Mouse (Mus musculus): ENCODE results near the gene Zswim8. TPM values are rescaled to one million over a fixed set of nuclear protein-coding genes. Genes with fewer than 3 reads are reported as not detected.

Zswim8 gene
- 21.2 and 23.5 TPM in 2 replicates for polyA plus RNA-seq (2015; fragmentation: Nextera tagmentation; extraction: Ambion mirVana)

GRCm38 (mm10) chr14:20707201-20708190 lies at the start of gene Zswim8:
TSS of gene Zswim8 (plus strand) at chr14:20707552.
- H3K4me1 ChIP-seq (replicated peaks), result peaks cover 6% of the 10 kb centered on the region
- peak; percentile 94 for ATAC-seq
- H3K9me3 ChIP-seq, result no peaks in the 10 kb centered on the region
- H3K27me3 ChIP-seq (replicated peaks), result no peaks in the 10 kb centered on the region
- peak within 1 kb of the TSS; percentile 82 for H3K4me3 ChIP-seq (replicated peaks)
- H3K36me3 ChIP-seq, result peaks cover 9% of the 10 kb centered on the region
- H3K4me2 ChIP-seq (replicated peaks), result peak within 1 kb of the TSS; percentile 56
- under 1% methylated on average over 80 of the region's 80 CpGs for WGBS
- peak within 1 kb of the TSS; percentile 84 for H3K9ac ChIP-seq
- peak within 1 kb of the TSS; percentile 81 for H3K27ac ChIP-seq

DNA sequence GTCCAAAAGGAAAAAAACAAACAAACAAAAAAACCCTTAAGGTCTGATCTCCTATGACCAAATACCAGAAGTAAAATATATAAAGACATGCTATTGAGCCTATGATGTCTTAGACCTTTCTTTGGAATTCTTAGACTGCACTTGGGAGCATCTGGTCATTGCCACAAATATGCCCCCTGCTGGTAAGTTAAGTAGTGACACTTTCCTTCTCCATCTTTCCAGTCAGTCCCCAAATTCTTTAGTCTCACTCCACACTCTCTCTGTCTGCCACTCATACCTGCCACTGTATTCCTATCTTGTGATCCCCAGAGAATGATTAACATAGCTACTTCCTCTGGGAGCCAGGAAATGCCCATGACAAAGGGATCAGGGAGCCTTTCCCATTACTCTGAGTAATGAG lies 49.0 kb upstream of the Zswim8 start:
- H3K4me1 ChIP-seq (replicated peaks), result peaks cover 17% of the 10 kb centered on the region; the same call in 1 of the 2 replicates
- no peak overlapping the region for H3K27ac ChIP-seq
- no peaks in the 10 kb centered on the region for H3K9me3 ChIP-seq
- H3K9ac ChIP-seq, result no peak overlapping the region
- H3K36me3 ChIP-seq, result no peaks in the 10 kb centered on the region
- ATAC-seq, result no peak
- no peak overlapping the region for H3K4me3 ChIP-seq (replicated peaks)
- H3K4me2 ChIP-seq (replicated peaks), result no peak overlapping the region
- H3K27me3 ChIP-seq (replicated peaks), result 0 out of 2 replicates have a peak, but pooled peaks cover 2% of the 10 kb centered on the region

DNA sequence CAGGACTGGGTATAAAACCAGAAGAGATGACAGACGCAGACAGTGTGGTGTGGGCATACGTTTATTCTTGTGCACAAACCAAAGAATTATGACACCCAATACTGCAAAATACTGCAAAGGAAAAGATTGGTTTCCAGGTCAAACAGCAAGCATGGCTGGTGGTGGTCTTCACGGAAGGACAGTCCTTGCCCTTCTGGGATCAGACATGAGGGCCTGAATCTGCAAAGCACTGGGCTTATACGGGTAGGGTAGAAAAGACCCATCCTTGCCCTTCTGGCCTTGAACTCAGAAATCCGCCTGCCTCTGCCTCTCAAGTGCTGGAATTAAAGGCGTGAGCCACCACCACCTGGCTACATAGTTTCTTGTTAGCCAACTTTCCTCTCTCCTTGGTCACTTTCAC lies 48.5 kb upstream of the Zswim8 start:
- no peak overlapping the region for H3K27ac ChIP-seq
- 86% methylated on average over 6 of the region's 6 CpGs for WGBS
- ATAC-seq, result no peak

DNA sequence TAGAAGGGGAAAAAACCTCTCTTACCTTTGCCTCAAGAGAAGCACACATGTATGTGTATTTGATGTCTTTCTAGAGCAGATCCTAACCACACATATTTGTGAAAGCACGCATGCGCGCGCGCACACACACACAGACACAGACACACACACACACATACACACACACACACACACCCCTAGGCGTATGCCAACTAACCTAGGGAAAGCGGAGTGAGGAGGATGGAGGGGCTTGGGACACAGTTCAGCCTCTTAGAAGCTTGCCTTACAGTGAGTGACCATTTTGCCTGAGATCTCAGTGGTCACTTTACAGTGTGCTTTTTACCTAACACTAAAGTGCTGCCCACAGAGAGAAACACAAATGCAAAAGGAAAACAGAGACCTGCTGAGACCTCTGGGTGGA lies 47.7 kb upstream of the Zswim8 start:
- H3K9ac ChIP-seq, result no peak overlapping the region
- ATAC-seq, result no peak
- no peak overlapping the region for H3K4me3 ChIP-seq (replicated peaks)
- H3K4me2 ChIP-seq (replicated peaks), result no peak overlapping the region
- H3K9me3 ChIP-seq, result no peaks in the 10 kb centered on the region
- WGBS, result 95% methylated on average over 7 of the region's 7 CpGs
- no peaks in the 10 kb centered on the region for H3K36me3 ChIP-seq
- peaks cover 17% of the 10 kb centered on the region; the same call in 1 of the 2 replicates for H3K4me1 ChIP-seq (replicated peaks)
- no peak overlapping the region for H3K27ac ChIP-seq
- 0 out of 2 replicates have a peak, but pooled peaks cover 2% of the 10 kb centered on the region for H3K27me3 ChIP-seq (replicated peaks)

More for the DNA sequence above, 48.5 kb upstream of the Zswim8 start:
- no peak overlapping the region for H3K4me3 ChIP-seq (replicated peaks)
- 0 out of 2 replicates have a peak, but pooled peaks cover 2% of the 10 kb centered on the region for H3K27me3 ChIP-seq (replicated peaks)
- no peaks in the 10 kb centered on the region for H3K9me3 ChIP-seq
- peaks cover 17% of the 10 kb centered on the region; the same call in 1 of the 2 replicates for H3K4me1 ChIP-seq (replicated peaks)
- no peak overlapping the region for H3K9ac ChIP-seq
- no peaks in the 10 kb centered on the region for H3K36me3 ChIP-seq
- no peak overlapping the region for H3K4me2 ChIP-seq (replicated peaks)

GRCm38 (mm10) chr14:20660827-20661660 lies 46.3 kb upstream of the Zswim8 start:
- Histone ChIP-seq H3K9me3 (no peaks in the 10 kb centered on the region), H3K4me1 (replicated peaks) (peaks cover 17% of the 10 kb centered on the region; the same call in 1 of the 2 replicates), H3K27me3 (replicated peaks) (no peaks in the 10 kb centered on the region), H3K4me2 (replicated peaks) (peak overlapping the region; percentile 95), H3K36me3 (no peaks in the 10 kb centered on the region), H3K4me3 (replicated peaks) (peak overlapping the region; percentile 67), H3K9ac (peak overlapping the region; percentile 78), H3K27ac (peak overlapping the region; percentile 89)
- 2% methylated on average over 52 of the region's 52 CpGs for WGBS
- peak; percentile 95 for ATAC-seq

DNA sequence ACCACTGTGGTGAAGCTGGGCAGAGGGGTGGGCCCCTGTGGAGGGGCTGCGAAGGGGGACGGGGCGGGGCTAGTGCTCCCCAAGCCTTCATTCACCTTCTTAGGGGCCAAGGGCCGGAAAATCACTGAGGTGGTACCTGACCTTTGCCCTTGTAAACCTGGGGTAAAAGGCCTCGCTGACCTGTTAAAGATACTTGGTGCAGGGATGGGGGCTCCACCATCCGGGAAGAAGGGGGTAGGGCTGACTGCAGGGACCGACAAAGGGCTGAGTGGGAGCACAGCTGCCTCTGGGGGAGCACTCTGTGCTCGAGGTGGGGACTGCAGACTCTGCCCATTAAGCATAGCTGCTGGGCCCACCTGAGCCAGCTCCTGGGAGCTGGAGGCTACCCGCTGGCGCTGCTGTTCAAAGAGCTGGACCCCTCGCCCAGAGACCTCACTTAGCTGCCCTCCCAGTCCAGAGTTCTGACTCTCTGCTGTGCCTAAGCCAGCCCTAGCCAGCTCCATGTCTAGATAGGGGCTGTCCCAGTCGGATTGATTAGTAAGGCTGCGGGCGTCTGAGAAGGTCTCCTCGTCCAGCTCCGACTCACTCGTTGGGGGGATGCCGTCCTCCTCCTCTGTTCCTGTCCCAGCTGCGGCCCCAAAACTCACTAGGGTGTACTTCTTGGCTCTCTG lies 45.6 kb upstream of the Zswim8 start:
- Histone ChIP-seq H3K36me3 (no peaks in the 10 kb centered on the region), H3K4me2 (replicated peaks) (peak overlapping the region; percentile 95), H3K4me3 (replicated peaks) (peak overlapping the region; percentile 67), H3K27me3 (replicated peaks) (no peaks in the 10 kb centered on the region), H3K4me1 (replicated peaks) (peaks cover 17% of the 10 kb centered on the region; the same call in 1 of the 2 replicates), H3K27ac (peak overlapping the region; percentile 89), H3K9me3 (no peaks in the 10 kb centered on the region), H3K9ac (peak overlapping the region; percentile 78)
- peak; percentile 36 for ATAC-seq
- 16% methylated on average over 19 of the region's 19 CpGs for WGBS

- 96% methylated on average over 3 of the region's 3 CpGs for WGBS
- Histone ChIP-seq H3K27me3 (replicated peaks) (no peaks in the 10 kb centered on the region), H3K9ac (no peak overlapping the region), H3K4me3 (replicated peaks) (no peak overlapping the region), H3K4me1 (replicated peaks) (peaks cover 17% of the 10 kb centered on the region; the same call in 1 of the 2 replicates), H3K36me3 (no peaks in the 10 kb centered on the region), H3K9me3 (no peaks in the 10 kb centered on the region), H3K4me2 (replicated peaks) (peak overlapping the region; percentile 95; the same call in 1 of the 2 replicates), H3K27ac (no peak overlapping the region)
- no peak for ATAC-seq
Observed at GRCm38 (mm10) chr14:20662740-20663139, 44.6 kb upstream of the Zswim8 start.

DNA sequence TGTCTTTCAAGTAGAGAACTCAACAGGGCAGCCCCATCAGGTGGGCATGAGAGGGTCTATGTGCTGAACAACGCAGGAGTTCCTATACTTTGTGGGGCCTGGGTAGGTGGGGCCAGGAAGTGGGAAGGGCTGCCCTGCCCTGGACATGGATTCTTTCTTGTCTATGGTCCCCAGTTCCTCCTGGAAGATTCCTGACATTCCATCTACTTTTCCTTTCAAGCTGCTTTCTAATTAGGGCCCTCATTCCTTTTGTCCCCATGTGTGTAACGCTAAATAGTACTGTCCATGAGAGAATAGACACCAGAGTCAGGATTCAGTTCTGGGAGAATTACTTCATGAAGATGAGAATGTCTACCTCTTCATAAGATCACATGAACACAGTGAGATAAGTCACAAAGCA lies 43.8 kb upstream of the Zswim8 start:
- Histone ChIP-seq H3K27ac (no peak overlapping the region), H3K4me3 (replicated peaks) (no peak overlapping the region), H3K4me2 (replicated peaks) (no peak overlapping the region), H3K27me3 (replicated peaks) (no peaks in the 10 kb centered on the region), H3K9me3 (no peaks in the 10 kb centered on the region), H3K9ac (no peak overlapping the region), H3K4me1 (replicated peaks) (peaks cover 19% of the 10 kb centered on the region; the same call in 1 of the 2 replicates), H3K36me3 (no peaks in the 10 kb centered on the region)
- no peak for ATAC-seq
- 63% methylated on average over 2 of the region's 2 CpGs for WGBS

- no peaks in the 10 kb centered on the region for H3K9me3 ChIP-seq
- no peak overlapping the region for H3K4me3 ChIP-seq (replicated peaks)
- no peak overlapping the region for H3K27ac ChIP-seq
- 58% methylated on average over 3 of the region's 3 CpGs for WGBS
- H3K4me2 ChIP-seq (replicated peaks), result no peak overlapping the region
- peaks cover 19% of the 10 kb centered on the region; the same call in 1 of the 2 replicates for H3K4me1 ChIP-seq (replicated peaks)
- H3K36me3 ChIP-seq, result no peaks in the 10 kb centered on the region
- H3K27me3 ChIP-seq (replicated peaks), result no peaks in the 10 kb centered on the region
- H3K9ac ChIP-seq, result no peak overlapping the region
- no peak for ATAC-seq
Observed at GRCm38 (mm10) chr14:20664436-20664835, 42.9 kb upstream of the Zswim8 start.

DNA sequence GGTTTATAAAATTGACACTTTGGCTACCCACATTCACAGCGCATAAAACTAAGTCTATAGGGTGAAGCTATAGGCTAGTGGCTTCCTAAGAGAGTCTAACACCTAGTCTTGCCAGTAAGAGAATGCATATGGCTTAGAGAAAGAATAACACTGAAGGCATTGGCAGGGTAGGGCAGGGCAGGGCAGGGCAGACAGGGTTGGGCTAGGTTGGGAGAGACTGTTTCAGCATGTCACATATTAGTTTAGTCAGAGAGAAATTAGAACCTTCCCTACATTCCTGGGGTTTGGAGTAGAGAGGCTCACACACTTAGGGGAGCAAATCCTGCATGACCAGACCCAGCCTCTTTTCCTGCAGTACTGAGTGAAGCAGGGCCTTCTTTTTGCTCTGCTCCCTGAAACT lies 39.9 kb upstream of the Zswim8 start:
- Histone ChIP-seq H3K27ac (no peak overlapping the region), H3K36me3 (no peaks in the 10 kb centered on the region), H3K4me1 (replicated peaks) (peaks cover 3% of the 10 kb centered on the region; the same call in 1 of the 2 replicates), H3K9ac (no peak overlapping the region), H3K9me3 (no peaks in the 10 kb centered on the region), H3K4me2 (replicated peaks) (no peak overlapping the region), H3K4me3 (replicated peaks) (no peak overlapping the region), H3K27me3 (replicated peaks) (no peaks in the 10 kb centered on the region)
- WGBS, result 62% methylated on average over 1 of the region's 1 CpGs
- no peak for ATAC-seq

DNA sequence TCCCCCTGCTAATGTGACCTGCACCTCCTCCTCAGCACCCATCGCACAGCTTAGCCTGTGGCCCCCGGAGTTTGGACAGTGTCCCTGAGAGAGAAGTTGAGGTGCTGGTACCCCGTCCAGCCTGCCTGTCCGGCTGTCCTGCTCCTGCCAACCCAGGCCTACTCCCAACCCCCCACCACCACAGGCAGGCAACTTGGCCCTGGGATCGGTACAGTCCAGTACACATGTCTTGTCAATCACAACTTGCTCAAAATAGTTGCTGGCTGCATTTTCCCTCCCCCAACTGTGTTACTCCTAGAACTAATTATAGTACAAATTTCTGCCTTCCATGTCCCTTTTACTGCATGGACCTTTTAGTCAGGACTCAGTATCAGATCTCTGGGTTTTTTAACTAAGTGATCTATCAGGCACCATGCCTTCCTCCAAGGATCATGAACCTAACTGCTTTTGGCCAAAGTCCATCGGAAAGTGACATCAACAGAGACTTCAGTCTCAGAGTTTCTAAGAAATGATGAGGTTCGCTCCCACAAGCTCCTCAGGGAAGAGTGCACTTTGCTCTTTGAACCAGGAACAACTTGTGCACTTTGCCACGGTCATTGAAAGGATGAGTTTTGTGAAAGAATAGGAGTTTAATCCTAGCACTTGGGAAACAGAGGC lies 39.1 kb upstream of the Zswim8 start, which contains the start of gene Synpo2l:
Synpo2l (minus strand) TSS at position 201 of the 657 bp plus-strand sequence.
- no peak within 1 kb of the TSS for H3K4me3 ChIP-seq (replicated peaks)
- no peaks in the 10 kb centered on the region for H3K27me3 ChIP-seq (replicated peaks)
- no peak within 1 kb of the TSS for H3K27ac ChIP-seq
- peak; percentile 48 for ATAC-seq
- H3K4me2 ChIP-seq (replicated peaks), result no peak within 1 kb of the TSS
- no peaks in the 10 kb centered on the region for H3K36me3 ChIP-seq
- 75% methylated on average over 8 of the region's 8 CpGs for WGBS
- no peaks in the 10 kb centered on the region for H3K9me3 ChIP-seq
- 0 out of 2 replicates have a peak, but pooled peaks cover 2% of the 10 kb centered on the region for H3K4me1 ChIP-seq (replicated peaks)
- H3K9ac ChIP-seq, result no peak within 1 kb of the TSS
